Mouse (Mus musculus) CH12.LX (cell line): ENCODE measurements around the gene Fezf2. TPM values are rescaled to one million over a fixed set of nuclear protein-coding genes. Genes with fewer than 3 reads are reported as not detected.

Experiments used
- DNase-seq: peaks from one replicate; pipeline ENCODE4 v3.0.0-alpha.2; 2013; ENCODE audit errors: extremely low read depth
- H3K27ac ChIP-seq: 2 replicates; pipeline ENCODE4 v1.5.1; 2012; ENCODE audit warnings: low read depth, mild to moderate bottlenecking, control low read depth, moderate library complexity; ENCODE audit not compliant: insufficient read depth
- H3K27me3 ChIP-seq: replicated peaks from 2 replicates; pipeline ENCODE3; 2012; ENCODE audit warnings: inconsistent platforms
- H3K36me3 ChIP-seq, 2 experiments: replicated peaks in 1 of 2; 2 replicates each; pipeline versions ENCODE3 to v1.6.1; 2012; ENCODE audit warnings: inconsistent platforms in 1 of 2, low read length in 1 of 2, mild to moderate bottlenecking in 1 of 2, mixed read lengths in 1 of 2, moderate library complexity in 1 of 2; ENCODE audit not compliant: control insufficient read depth in 1 of 2, insufficient read depth in 1 of 2
- H3K4me1 ChIP-seq, 2 experiments: 2 replicates each; pipeline ENCODE4 v1.6.1; 2012; ENCODE audit warnings: inconsistent platforms in 1 of 2, moderate library complexity in 1 of 2; ENCODE audit not compliant: insufficient read depth in 2 of 2, control insufficient read depth in 1 of 2
- H3K4me2 ChIP-seq: 2 replicates; pipeline ENCODE4 v1.6.1; 2012; ENCODE audit warnings: low read depth, mild to moderate bottlenecking, control low read depth; ENCODE audit not compliant: poor library complexity, insufficient read depth, severe bottlenecking
- H3K4me3 ChIP-seq, 3 experiments: fragments of 150-350 bp in 1 of 3; sonication (generic) in 1 of 3; replicated peaks in 1 of 3; 2 replicates each; pipeline versions ENCODE3 to v1.5.1; 2011 to 2012; ENCODE audit warnings: low read depth in 2 of 3, low read length in 2 of 3, mild to moderate bottlenecking in 2 of 3, moderate library complexity in 2 of 3, control low read depth in 1 of 3, improper control_type of control experiment in 1 of 3, inconsistent platforms in 1 of 3, mixed read lengths in 1 of 3; ENCODE audit not compliant: poor library complexity in 1 of 3
- H3K79me2 ChIP-seq: replicated peaks from 2 replicates; pipeline ENCODE4 v1.6.1; 2012; ENCODE audit warnings: mild to moderate bottlenecking, moderate library complexity; ENCODE audit not compliant: control insufficient read depth, poor library complexity, insufficient read depth, severe bottlenecking; ENCODE audit errors: extremely low read depth
- H3K9ac ChIP-seq: 2 replicates; pipeline ENCODE4 v1.6.1; 2012; ENCODE audit warnings: low read depth, mild to moderate bottlenecking, control low read depth, moderate library complexity; ENCODE audit not compliant: insufficient read depth
- H3K9me3 ChIP-seq: replicated peaks from 2 replicates; pipeline ENCODE3; 2012; ENCODE audit warnings: low read length, inconsistent platforms, mixed read lengths
- BHLHE40 ChIP-seq: IDR thresholded peaks from 2 replicates; pipeline ENCODE4 v1.6.1; 2011; ENCODE audit warnings: mild to moderate bottlenecking, low read depth, low read length, improper control_type of control experiment
- CHD2 ChIP-seq: IDR thresholded peaks from 2 replicates; pipeline ENCODE4 v1.6.1; 2011; ENCODE audit warnings: low read length, improper control_type of control experiment
- CTCF ChIP-seq, 2 experiments: IDR thresholded peaks in 1 of 2; conservative IDR thresholded peaks in 1 of 2; 2 replicates each; pipeline ENCODE4 v1.5.1; 2011 to 2012; ENCODE audit warnings: low read depth in 2 of 2, low read length in 2 of 2, improper control_type of control experiment in 1 of 2, inconsistent platforms in 1 of 2, mild to moderate bottlenecking in 1 of 2, moderate library complexity in 1 of 2
- E2F4 ChIP-seq: IDR thresholded peaks from 2 replicates; pipeline ENCODE4 v1.6.1; 2011; ENCODE audit warnings: low read depth, low read length, improper control_type of control experiment; ENCODE audit not compliant: insufficient replicate concordance
- ELF1 ChIP-seq: IDR thresholded peaks from 2 replicates; pipeline ENCODE4 v1.6.1; 2014; ENCODE audit warnings: low read depth, mild to moderate bottlenecking, inconsistent platforms, low read length, improper control_type of control experiment
- GABPA ChIP-seq: IDR thresholded peaks from 2 replicates; pipeline ENCODE4 v1.6.1; 2012; ENCODE audit warnings: low read depth, low read length, improper control_type of control experiment, inconsistent platforms; ENCODE audit not compliant: insufficient replicate concordance
- HCFC1 ChIP-seq: IDR thresholded peaks from 2 replicates; pipeline ENCODE4 v1.6.1; 2012; ENCODE audit warnings: low read depth, mild to moderate bottlenecking, inconsistent platforms, low read length, improper control_type of control experiment
- IRF4 ChIP-seq: IDR thresholded peaks from 2 replicates; pipeline ENCODE4 v1.6.1; 2014; ENCODE audit warnings: low read depth, mild to moderate bottlenecking, inconsistent platforms, low read length, improper control_type of control experiment
- JUN ChIP-seq: IDR thresholded peaks from 2 replicates; pipeline ENCODE4 v1.6.1; 2011; ENCODE audit warnings: low read depth, mild to moderate bottlenecking, low read length, improper control_type of control experiment, moderate library complexity; ENCODE audit not compliant: insufficient read depth
- KAT2A ChIP-seq: IDR thresholded peaks from 2 replicates; pipeline ENCODE4 v1.6.1; 2012; ENCODE audit warnings: low read length, improper control_type of control experiment, inconsistent platforms; ENCODE audit not compliant: insufficient replicate concordance
- MAFK ChIP-seq: IDR thresholded peaks from 2 replicates; pipeline ENCODE4 v1.6.1; 2011; ENCODE audit warnings: low read length, improper control_type of control experiment; ENCODE audit not compliant: insufficient replicate concordance
- MAZ ChIP-seq: IDR thresholded peaks from 2 replicates; pipeline ENCODE4 v1.6.1; 2012; ENCODE audit warnings: low read depth, mild to moderate bottlenecking, inconsistent platforms, low read length, improper control_type of control experiment, moderate library complexity
- MYC ChIP-seq: IDR thresholded peaks from 2 replicates; pipeline ENCODE4 v1.6.1; 2011; ENCODE audit warnings: low read depth, mild to moderate bottlenecking, improper control_type of control experiment, low read length
- NRF1 ChIP-seq: IDR thresholded peaks from 2 replicates; pipeline ENCODE4 v1.6.1; 2014; ENCODE audit warnings: low read depth, mild to moderate bottlenecking, inconsistent platforms, low read length, improper control_type of control experiment, moderate library complexity
- POLR2A ChIP-seq: IDR thresholded peaks from 2 replicates; pipeline ENCODE4 v1.6.1; 2011; ENCODE audit warnings: low read depth, mild to moderate bottlenecking, improper control_type of control experiment, low read length
- RAD21 ChIP-seq: IDR thresholded peaks from 2 replicates; pipeline ENCODE4 v1.6.1; 2011; ENCODE audit warnings: low read depth, mild to moderate bottlenecking, low read length, improper control_type of control experiment, moderate library complexity
- RCOR1 ChIP-seq: conservative IDR thresholded peaks from 2 replicates; pipeline ENCODE4 v1.6.1; 2012; ENCODE audit warnings: low read depth, mild to moderate bottlenecking, inconsistent platforms, low read length, improper control_type of control experiment
- SIN3A ChIP-seq: IDR thresholded peaks from 2 replicates; pipeline ENCODE4 v1.6.1; 2012; ENCODE audit warnings: low read length, improper control_type of control experiment, inconsistent platforms
- SMC3 ChIP-seq: IDR thresholded peaks from 2 replicates; pipeline ENCODE4 v1.6.1; 2011; ENCODE audit warnings: low read depth, low read length, improper control_type of control experiment
- TBP ChIP-seq: conservative IDR thresholded peaks from 2 replicates; pipeline ENCODE4 v1.6.1; 2011; ENCODE audit warnings: low read depth, low read length, improper control_type of control experiment
- TCF12 ChIP-seq: IDR thresholded peaks from 2 replicates; pipeline ENCODE4 v1.6.1; 2014; ENCODE audit warnings: low read depth, mild to moderate bottlenecking, inconsistent platforms, low read length, improper control_type of control experiment
- UBTF ChIP-seq: IDR thresholded peaks from 2 replicates; pipeline ENCODE4 v1.6.1; 2012; ENCODE audit warnings: low read depth, mild to moderate bottlenecking, inconsistent platforms, low read length, improper control_type of control experiment, moderate library complexity
- USF1 ChIP-seq: IDR thresholded peaks from 2 replicates; pipeline ENCODE4 v1.6.1; 2014; ENCODE audit warnings: low read depth, mild to moderate bottlenecking, inconsistent platforms, low read length, improper control_type of control experiment
- ZC3H11A ChIP-seq: IDR thresholded peaks from 2 replicates; pipeline ENCODE4 v1.6.1; 2012; ENCODE audit warnings: low read depth, mild to moderate bottlenecking, inconsistent platforms, low read length, improper control_type of control experiment
- ZKSCAN1 ChIP-seq: IDR thresholded peaks from 2 replicates; pipeline ENCODE4 v1.6.1; 2012; ENCODE audit warnings: low read depth, inconsistent platforms, low read length, improper control_type of control experiment, borderline replicate concordance
- ZMIZ1 ChIP-seq: IDR thresholded peaks from 2 replicates; pipeline ENCODE4 v1.6.1; 2012; ENCODE audit warnings: low read depth, mild to moderate bottlenecking, inconsistent platforms, low read length, improper control_type of control experiment
- dilution Hi-C: fragments of 300-500 bp; cut with MboI; formaldehyde crosslinking; loops from 2 replicates; pipeline ENCODE4 v1.14.3; 2020; ENCODE audit warnings: low sequenced_read_pairs; ENCODE audit not compliant: extremely low pct_unique_long_range_greater_than_20kb, extremely low pct_ligation_motif_present
- in situ Hi-C: fragments of 300-500 bp; cut with MboI; formaldehyde crosslinking; loops from 3 replicates; pipeline ENCODE4 v1.14.3; 2019; ENCODE audit warnings: low sequenced_read_pairs, low pct_ligation_motif_present, low pct_unique_long_range_greater_than_20kb, mixed read lengths
- polyA plus RNA-seq: library from polyadenylated mRNA; unstranded; fragments of >175 nt; gene quantifications from 2 replicates; pipeline ENCODE4 v1.2.1, GENCODE M21; 2012; ENCODE audit warnings: low read depth; ENCODE audit not compliant: insufficient read length
- total RNA-seq, 2 experiments: library from RNA; depleted of rRNA; stranded (reverse); fragments of 300-350 nt in 1 of 2; fragments of >200 nt in 1 of 2; gene quantifications; 2 replicates each; pipeline ENCODE4 v1.2.3; 2012 to 2014

Fezf2 gene
- total and polyA plus RNA-seq, 3 experiments = not detected

DNA sequence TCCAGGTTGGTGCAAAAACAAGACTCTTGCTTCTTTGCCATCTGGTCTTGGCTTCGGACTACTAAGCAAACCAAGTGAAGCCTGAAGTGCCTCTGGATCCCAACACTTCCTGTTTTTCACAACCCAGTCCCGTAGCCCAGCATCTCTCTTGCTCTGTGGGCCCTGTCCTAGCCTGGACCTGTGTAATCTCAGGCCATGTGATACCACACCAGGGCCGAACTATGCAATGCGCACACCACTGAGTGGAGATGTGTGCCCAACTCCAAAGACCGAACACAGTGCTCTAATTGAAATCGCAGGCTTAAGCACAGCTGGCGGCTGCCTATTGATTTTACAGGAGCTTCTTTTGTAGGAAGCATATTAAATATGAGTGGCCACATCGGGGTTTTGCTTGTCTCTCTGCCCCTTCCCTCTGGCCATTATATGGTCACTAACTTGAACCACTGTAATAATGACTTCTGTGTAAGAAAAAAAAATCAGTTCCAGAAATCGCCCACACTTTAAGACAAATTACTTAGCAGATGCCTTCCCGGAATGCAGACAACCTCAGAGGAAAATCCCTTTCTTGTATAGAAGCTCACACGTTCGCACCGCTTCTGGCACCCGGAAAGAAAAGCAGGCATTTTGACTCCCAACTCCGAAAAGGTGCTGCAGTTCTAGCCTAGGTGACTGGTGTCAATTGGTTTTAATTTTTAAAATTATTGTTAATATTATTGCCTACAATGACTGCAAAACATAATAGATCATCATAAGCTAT lies 1.5 kb upstream of the Fezf2 start:
- H3K36me3 ChIP-seq = no peaks in the 10 kb centered on the region
- no peak overlapping the region for H3K9ac ChIP-seq
- no peaks in the 10 kb centered on the region for H3K4me1 ChIP-seq
- dilution Hi-C loops = no loop called here
- no peaks in the 10 kb centered on the region for H3K27me3 ChIP-seq
- H3K9me3 ChIP-seq = peaks cover 17% of the 10 kb centered on the region
- in situ Hi-C loops = no loop called here
- TF ChIP-seq JUN (no peak), ELF1 (no peak), RCOR1 (no peak), TCF12 (no peak), ZC3H11A (no peak), ZMIZ1 (no peak), KAT2A (no peak), SMC3 (no peak), HCFC1 (no peak), TBP (no peak), USF1 (no peak), MYC (no peak), CHD2 (no peak), NRF1 (no peak), POLR2A (no peak), GABPA (no peak), UBTF (no peak), E2F4 (no peak), RAD21 (no peak)
- no peak overlapping the region for H3K27ac ChIP-seq
- no peak overlapping the region for H3K4me2 ChIP-seq
- no peak for DNase-seq
- no peak overlapping the region for H3K4me3 ChIP-seq
- no peaks in the 10 kb centered on the region for H3K79me2 ChIP-seq

DNA sequence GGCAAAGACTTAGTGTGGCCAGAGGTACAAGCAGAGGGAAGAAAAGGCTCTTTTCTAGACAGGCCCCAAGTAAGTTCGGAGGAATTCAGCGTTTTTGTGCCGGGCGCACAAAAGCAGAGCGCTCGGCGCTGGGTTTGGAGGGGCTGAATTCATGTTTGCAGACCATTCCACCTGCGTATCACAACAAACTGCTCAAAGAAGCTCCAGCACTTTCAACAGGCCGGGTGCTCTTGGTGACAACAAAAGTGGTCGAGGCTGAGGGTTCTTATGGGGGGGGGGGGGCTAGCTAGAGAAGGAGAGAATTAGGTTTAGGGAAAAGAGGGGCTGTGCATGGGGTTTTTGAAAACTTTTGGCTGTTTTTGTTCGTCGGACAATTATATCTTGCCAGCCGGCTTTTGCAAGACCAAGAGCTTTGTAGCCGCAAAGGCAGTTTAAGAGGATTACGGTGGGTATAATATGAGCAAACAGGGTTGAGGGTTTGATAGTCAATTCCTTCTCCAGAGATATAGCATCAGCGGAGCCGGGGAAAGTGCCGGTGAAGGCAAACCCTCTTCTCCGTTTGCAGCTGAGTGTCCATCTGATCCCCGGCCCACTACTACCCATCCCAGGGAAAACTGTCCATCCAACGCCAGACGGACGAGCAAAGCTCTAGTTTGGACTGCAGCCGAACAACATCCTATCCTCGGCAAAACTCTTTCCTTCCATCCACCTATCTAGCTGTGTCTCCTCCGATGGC lies 956 bp downstream of the Fezf2 start:
- no peaks in the 10 kb centered on the region for H3K4me1 ChIP-seq
- H3K27ac ChIP-seq = no peak overlapping the region
- no peak for DNase-seq
- dilution Hi-C loops (no loop called here), in situ Hi-C loops (no loop called here)
- no peaks in the 10 kb centered on the region for H3K36me3 ChIP-seq
- no peaks in the 10 kb centered on the region for H3K27me3 ChIP-seq
- H3K9me3 ChIP-seq = peaks cover 22% of the 10 kb centered on the region
- H3K9ac ChIP-seq = no peak overlapping the region
- TF ChIP-seq ZC3H11A = no peak
- no peak for TF ChIP-seq IRF4
- TF ChIP-seq MAFK = no peak
- TF ChIP-seq BHLHE40 = no peak
- TF ChIP-seq ZKSCAN1 = no peak
- no peak for TF ChIP-seq RAD21
- TF ChIP-seq SIN3A = no peak
- TF ChIP-seq CTCF (conservative IDR thresholded peaks at IDR 0.05 in 1 of 2, IDR thresholded peaks at IDR 0.05 in 1 of 2; ENCODE audit: low read depth in 2 of 2, low read length in 2 of 2) = no peak
- TF ChIP-seq MAZ = no peak
- no peak for TF ChIP-seq TBP
- no peak for TF ChIP-seq RCOR1
- no peak for TF ChIP-seq ELF1
- TF ChIP-seq USF1 = no peak
- TF ChIP-seq NRF1 = no peak
- TF ChIP-seq POLR2A = no peak
- no peak for TF ChIP-seq GABPA
- no peak overlapping the region for H3K4me2 ChIP-seq
- H3K79me2 ChIP-seq = no peaks in the 10 kb centered on the region
- no peak overlapping the region for H3K4me3 ChIP-seq
